Mouse (Mus musculus): ENCODE results near the gene Mup5.
"Not testable (repeated sequence)": the region's sequence is repeated elsewhere in the genome, so short reads cannot be mapped to it uniquely, and the experiment has no call there.

GRCm38 (mm10) chr4:61782169-61782568, 52.9 kb downstream of the Mup5 start, which contains the start of gene Mup19:
- not testable (repeated sequence) for TF ChIP-seq CTCF (conservative IDR thresholded peaks at IDR 0.05; ENCODE audit: insufficient read depth, insufficient read length, low read depth, low read length); POLR2A (IDR thresholded peaks at IDR 0.05; ENCODE audit: low read depth, low read length)

Data from kidney, adult 2 months (tissue).